Mouse (Mus musculus) midbrain, embryonic 13.5 days (tissue): Measurements from ENCODE around the gene Shisa3. TPM values are rescaled to one million over a fixed set of nuclear protein-coding genes. Genes with fewer than 3 reads are reported as not detected.

Source experiments
- ATAC-seq: fragments of 200-750 bp; cut with Nextera tagmentation; 2 replicates; pipeline ENCODE4 v1.8.0; 2017; ENCODE audit warnings: mild to moderate bottlenecking, moderate TSS enrichment, moderate library complexity
- H3K27ac ChIP-seq: fragments of 300-500 bp; sonication (generic); 2 replicates; pipeline ENCODE4 v1.5.1; 2015; ENCODE audit warnings: inconsistent platforms, mild to moderate bottlenecking, moderate library complexity
- H3K27me3 ChIP-seq: fragments of 300-500 bp; sonication (generic); 2 replicates; pipeline ENCODE4 v1.6.1; 2015; ENCODE audit warnings: mild to moderate bottlenecking, inconsistent platforms
- H3K36me3 ChIP-seq: fragments of 300-500 bp; sonication (generic); 2 replicates; pipeline ENCODE4 v1.6.1; 2015; ENCODE audit warnings: mild to moderate bottlenecking, inconsistent platforms
- H3K4me1 ChIP-seq: fragments of 300-500 bp; sonication (generic); replicated peaks from 2 replicates; pipeline ENCODE4 v1.6.1; 2015; ENCODE audit warnings: inconsistent platforms
- H3K4me2 ChIP-seq: fragments of 300-500 bp; sonication (generic); replicated peaks from 2 replicates; pipeline ENCODE4 v1.6.1; 2015; ENCODE audit warnings: moderate library complexity, mild to moderate bottlenecking, inconsistent platforms
- H3K4me3 ChIP-seq: fragments of 300-500 bp; sonication (generic); replicated peaks from 2 replicates; pipeline ENCODE4 v1.5.1; 2015; ENCODE audit warnings: mild to moderate bottlenecking, inconsistent platforms
- H3K9ac ChIP-seq: fragments of 300-500 bp; sonication (generic); replicated peaks from 2 replicates; pipeline ENCODE4 v1.6.1; 2015; ENCODE audit warnings: mild to moderate bottlenecking, inconsistent platforms
- H3K9me3 ChIP-seq: fragments of 300-500 bp; sonication (generic); 2 replicates; pipeline ENCODE4 v1.6.1; 2016; ENCODE audit warnings: mild to moderate bottlenecking, inconsistent platforms
- WGBS: fragments of 180-500 bp; shearing (Covaris S2); methylation state at CpG from one replicate; pipeline ENCODE4 v1.1.7; 2015; 5-methylcytosine and 5-hydroxymethylcytosine counted together
- microRNA-seq: library from miRNA; unstranded; fragments of <30 nt; microRNA quantifications from one replicate; pipeline ENCODE4, GENCODE M21; 2016
- polyA plus RNA-seq: library from polyadenylated mRNA; unstranded; fragments of >200 nt; fragmentation: Nextera tagmentation; extraction: Ambion mirVana; gene quantifications from 2 replicates; pipeline ENCODE4 v1.2.1, GENCODE M21; 2015

The Shisa3 gene
- polyA plus RNA-seq, 1 experiment from 2014 or later, result 17.2 TPM

- Histone ChIP-seq H3K27ac (no peak overlapping the region), H3K9ac (no peak overlapping the region), H3K4me2 (peak overlapping the region; percentile 7; the same call in 1 of the 2 replicates), H3K9me3 (no peaks in the 10 kb centered on the region), H3K27me3 (peaks cover 87% of the 10 kb centered on the region), H3K4me1 (peaks cover 27% of the 10 kb centered on the region), H3K4me3 (no peak overlapping the region), H3K36me3 (peaks cover 4% of the 10 kb centered on the region; the same call in 1 of the 2 replicates)
- 6% methylated on average over 13 of the region's 13 CpGs for WGBS
- ATAC-seq, result peak; percentile 82
Observed at GRCm38 (mm10) chr5:67656821-67657259, 49.2 kb downstream of the Shisa3 start.

- 0 out of 2 replicates have a peak, but pooled peaks cover 3% of the 10 kb centered on the region for H3K36me3 ChIP-seq
- peaks cover 84% of the 10 kb centered on the region for H3K27me3 ChIP-seq
Observed at GRCm38 (mm10) chr5:67659864-67660263, 52.2 kb downstream of the Shisa3 start.

GRCm38 (mm10) chr5:67662715-67663114, 55.0 kb downstream of the Shisa3 start:
- Histone ChIP-seq H3K4me3 (no peak overlapping the region), H3K27me3 (peaks cover 94% of the 10 kb centered on the region), H3K9me3 (no peaks in the 10 kb centered on the region), H3K4me2 (no peak overlapping the region), H3K9ac (no peak overlapping the region), H3K4me1 (0 out of 2 replicates have a peak, but pooled peaks cover 4% of the 10 kb centered on the region), H3K27ac (no peak overlapping the region), H3K36me3 (peaks cover 20% of the 10 kb centered on the region)
- peak; percentile 48; the same call in 1 of the 2 replicates for ATAC-seq
- WGBS, result 24% methylated on average over 6 of the region's 6 CpGs

More at GRCm38 (mm10) chr5:67659864-67660263, 52.2 kb downstream of the Shisa3 start:
- WGBS, result 66% methylated on average over 9 of the region's 9 CpGs
- Histone ChIP-seq H3K4me2 (no peak overlapping the region), H3K9ac (no peak overlapping the region), H3K4me1 (peaks cover 31% of the 10 kb centered on the region), H3K27ac (no peak overlapping the region), H3K9me3 (no peaks in the 10 kb centered on the region), H3K4me3 (no peak overlapping the region)
- no peak for ATAC-seq

GRCm38 (mm10) chr5:67669436-67669896, 61.8 kb downstream of the Shisa3 start:
- 0 out of 2 replicates have a peak, but pooled peaks cover 3% of the 10 kb centered on the region for H3K4me1 ChIP-seq
- no peak for ATAC-seq
- no peak overlapping the region for H3K27ac ChIP-seq
- H3K4me2 ChIP-seq, result no peak overlapping the region
- 85% methylated on average over 13 of the region's 13 CpGs for WGBS
- H3K4me3 ChIP-seq, result no peak overlapping the region
- peaks cover 25% of the 10 kb centered on the region for H3K36me3 ChIP-seq
- no peak overlapping the region for H3K9ac ChIP-seq
- peaks cover 59% of the 10 kb centered on the region for H3K27me3 ChIP-seq
- no peaks in the 10 kb centered on the region for H3K9me3 ChIP-seq

GRCm38 (mm10) chr5:67670158-67670557, 62.5 kb downstream of the Shisa3 start:
- H3K36me3 ChIP-seq, result peaks cover 22% of the 10 kb centered on the region
- peaks cover 53% of the 10 kb centered on the region for H3K27me3 ChIP-seq
- H3K27ac ChIP-seq, result no peak overlapping the region
- H3K9ac ChIP-seq, result no peak overlapping the region
- H3K4me3 ChIP-seq, result no peak overlapping the region
- 65% methylated on average over 6 of the region's 6 CpGs for WGBS
- no peaks in the 10 kb centered on the region for H3K9me3 ChIP-seq
- no peak overlapping the region for H3K4me2 ChIP-seq
- H3K4me1 ChIP-seq, result 0 out of 2 replicates have a peak, but pooled peaks cover 3% of the 10 kb centered on the region
- ATAC-seq, result no peak

- no peak overlapping the region for H3K27ac ChIP-seq
- 0 out of 2 replicates have a peak, but pooled peaks cover 3% of the 10 kb centered on the region for H3K4me1 ChIP-seq
- ATAC-seq, result no peak
- peaks cover 25% of the 10 kb centered on the region for H3K36me3 ChIP-seq
- no peak overlapping the region for H3K9ac ChIP-seq
- H3K9me3 ChIP-seq, result no peaks in the 10 kb centered on the region; the same call in 1 of the 2 replicates
- H3K4me2 ChIP-seq, result no peak overlapping the region
- peaks cover 28% of the 10 kb centered on the region for H3K27me3 ChIP-seq
- no peak overlapping the region for H3K4me3 ChIP-seq
- 90% methylated on average over 4 of the region's 4 CpGs for WGBS
Observed at GRCm38 (mm10) chr5:67673008-67673407, 65.3 kb downstream of the Shisa3 start.

Small RNAs within 50 kb of the gene (microRNA-seq; reads per million reads assigned to microRNA genes)
- not detected for gene Gm23617

Other genes starting within 250 kb of the Shisa3 start
- gene Bend4, start 179.6 kb upstream of the Shisa3 start, polyA plus RNA-seq, result 10.3 and 10.6 TPM in 2 replicates
- 36.4 and 38.5 TPM in 2 replicates for gene Atp8a1, start 239.6 kb downstream of the Shisa3 start, polyA plus RNA-seq